Mouse (Mus musculus) midbrain, embryonic 12.5 days (tissue): ENCODE measurements around the gene Fgf2. TPM values are rescaled to one million over a fixed set of nuclear protein-coding genes. Genes with fewer than 3 reads are reported as not detected.

Experiments used
- ATAC-seq: fragments of 200-750 bp; cut with Nextera tagmentation; 2 replicates; pipeline ENCODE4 v1.8.0; 2017; ENCODE audit warnings: low read depth, moderate TSS enrichment, moderate library complexity; ENCODE audit not compliant: low FRiP score
- H3K27ac ChIP-seq: fragments of 300-500 bp; sonication (generic); replicated peaks from 2 replicates; pipeline ENCODE4 v1.5.1; 2016; ENCODE audit warnings: mild to moderate bottlenecking
- H3K27me3 ChIP-seq: fragments of 300-500 bp; sonication (generic); 2 replicates; pipeline ENCODE4 v1.6.1; 2016; ENCODE audit warnings: mild to moderate bottlenecking
- H3K36me3 ChIP-seq: fragments of 300-500 bp; sonication (generic); 2 replicates; pipeline ENCODE4 v1.6.1; 2016
- H3K4me1 ChIP-seq: fragments of 300-500 bp; sonication (generic); 2 replicates; pipeline ENCODE4 v1.6.1; 2016
- H3K4me2 ChIP-seq: fragments of 300-500 bp; sonication (generic); replicated peaks from 2 replicates; pipeline ENCODE4 v1.6.1; 2016; ENCODE audit warnings: mild to moderate bottlenecking, moderate library complexity
- H3K4me3 ChIP-seq: fragments of 300-500 bp; sonication (generic); 2 replicates; pipeline ENCODE4 v1.5.1; 2016; ENCODE audit warnings: mild to moderate bottlenecking
- H3K9ac ChIP-seq: fragments of 300-500 bp; sonication (generic); replicated peaks from 2 replicates; pipeline ENCODE4 v1.6.1; 2016; ENCODE audit warnings: mild to moderate bottlenecking, moderate library complexity
- H3K9me3 ChIP-seq: fragments of 300-500 bp; sonication (generic); 2 replicates; pipeline ENCODE4 v1.6.1; 2016; ENCODE audit warnings: mild to moderate bottlenecking
- WGBS: fragments of 180-500 bp; shearing (Covaris S2); methylation state at CpG from one replicate; pipeline ENCODE4 v1.1.7; 2016; 5-methylcytosine and 5-hydroxymethylcytosine counted together
- polyA plus RNA-seq: library from polyadenylated mRNA; unstranded; fragments of >200 nt; fragmentation: Nextera tagmentation; extraction: Ambion mirVana; gene quantifications from 2 replicates; pipeline ENCODE4 v1.2.1, GENCODE M21; 2016

Fgf2 gene
- polyA plus RNA-seq, 1 experiment from 2014 or later = 1.2 TPM

DNA sequence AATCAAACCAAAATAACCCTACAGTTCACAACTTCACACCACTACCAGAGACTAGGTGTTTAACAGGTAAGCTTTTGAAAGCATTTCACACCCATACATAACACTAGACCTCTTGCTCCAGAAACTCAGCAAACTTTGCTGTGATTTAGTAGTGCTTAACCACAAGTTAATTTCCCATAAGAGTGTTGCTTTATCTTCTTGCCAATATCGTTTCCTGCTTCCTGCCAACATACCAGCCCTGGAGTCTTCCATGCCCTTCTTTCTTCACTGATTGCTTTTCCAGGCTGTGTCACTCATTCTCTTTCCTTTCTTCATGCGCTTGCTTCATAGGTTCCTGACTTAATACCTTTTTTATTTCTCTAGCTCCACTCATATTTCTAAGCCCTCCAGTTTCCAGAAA lies 19.7 kb upstream of the Fgf2 start:
- Histone ChIP-seq H3K9me3 (no peaks in the 10 kb centered on the region), H3K27ac (no peak overlapping the region), H3K36me3 (no peaks in the 10 kb centered on the region), H3K4me3 (no peak overlapping the region), H3K9ac (no peak overlapping the region), H3K27me3 (no peaks in the 10 kb centered on the region), H3K4me2 (no peak overlapping the region), H3K4me1 (no peaks in the 10 kb centered on the region)
- WGBS = 84% methylated on average over 2 of the region's 2 CpGs
- no peak for ATAC-seq

DNA sequence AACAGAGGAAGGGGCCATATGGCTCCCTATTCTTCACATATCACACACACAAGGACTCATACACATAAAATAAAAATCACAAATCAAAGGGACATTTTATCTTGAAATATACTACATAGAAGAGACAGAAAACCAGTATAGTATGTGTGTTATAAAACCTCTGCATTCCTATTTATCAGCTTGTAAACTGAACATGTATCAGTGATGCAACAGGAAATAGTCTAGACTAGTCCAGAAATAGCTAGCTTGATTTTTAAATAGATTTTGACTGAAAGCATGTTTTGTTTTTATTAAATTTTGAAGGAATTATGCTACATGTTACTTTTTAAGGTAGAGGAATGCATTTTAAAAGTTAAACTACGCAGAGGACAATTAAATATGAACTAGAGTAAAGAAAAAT lies 18.2 kb upstream of the Fgf2 start:
- no peak overlapping the region for H3K4me3 ChIP-seq
- WGBS = 88% methylated on average over 1 of the region's 1 CpGs
- ATAC-seq = no peak

DNA sequence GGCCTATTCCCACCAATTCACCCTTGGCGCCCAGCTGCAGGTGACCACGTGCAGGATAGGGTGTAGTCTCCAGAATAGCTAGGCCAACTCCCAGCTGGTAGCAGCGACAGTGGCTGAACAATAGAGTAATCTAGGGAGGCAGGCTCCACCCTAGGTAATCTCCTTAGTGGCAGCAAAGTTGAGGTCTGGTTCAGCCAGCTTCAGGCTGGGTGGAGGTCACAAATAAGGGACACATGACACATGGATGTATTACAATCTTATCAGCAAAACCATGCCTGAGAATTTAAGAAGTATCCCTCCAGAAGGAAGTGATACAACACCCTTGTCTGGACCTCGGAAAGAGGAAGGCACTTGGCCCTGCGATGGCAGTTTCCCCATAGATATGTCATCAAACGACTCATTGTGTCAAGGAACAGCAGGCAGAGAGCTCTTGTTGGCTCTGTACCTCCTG lies 16.1 kb upstream of the Fgf2 start:
- H3K27me3 ChIP-seq = no peaks in the 10 kb centered on the region
- no peak overlapping the region for H3K9ac ChIP-seq
- 64% methylated on average over 6 of the region's 6 CpGs for WGBS
- H3K9me3 ChIP-seq = no peaks in the 10 kb centered on the region
- H3K36me3 ChIP-seq = no peaks in the 10 kb centered on the region
- H3K4me3 ChIP-seq = no peak overlapping the region
- no peak for ATAC-seq
- H3K27ac ChIP-seq = no peak overlapping the region
- no peaks in the 10 kb centered on the region for H3K4me1 ChIP-seq
- no peak overlapping the region for H3K4me2 ChIP-seq

More for the DNA sequence above, 18.2 kb upstream of the Fgf2 start:
- Histone ChIP-seq H3K27ac (no peak overlapping the region), H3K4me2 (no peak overlapping the region), H3K27me3 (no peaks in the 10 kb centered on the region), H3K36me3 (no peaks in the 10 kb centered on the region), H3K9ac (no peak overlapping the region), H3K4me1 (no peaks in the 10 kb centered on the region), H3K9me3 (no peaks in the 10 kb centered on the region)

DNA sequence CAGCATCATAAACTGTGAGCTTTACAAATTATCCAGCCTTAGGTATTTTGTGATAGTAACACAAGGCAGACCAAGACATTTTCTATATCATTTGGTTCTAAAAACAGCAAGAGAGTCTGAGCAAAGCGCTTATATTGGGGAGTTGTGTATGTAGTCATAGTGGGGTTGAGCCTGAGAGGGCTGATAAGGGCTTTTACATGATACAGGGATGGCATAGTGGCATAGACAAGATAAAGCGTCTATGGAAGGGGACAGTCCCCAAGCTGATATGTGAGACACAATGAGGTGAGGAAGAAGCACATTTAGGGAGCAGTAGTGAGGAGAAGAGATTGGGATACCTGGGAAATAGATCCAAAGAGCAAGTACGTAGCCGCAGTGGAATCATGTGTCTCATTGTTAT lies 14.1 kb upstream of the Fgf2 start:
- 89% methylated on average over 4 of the region's 4 CpGs for WGBS

DNA sequence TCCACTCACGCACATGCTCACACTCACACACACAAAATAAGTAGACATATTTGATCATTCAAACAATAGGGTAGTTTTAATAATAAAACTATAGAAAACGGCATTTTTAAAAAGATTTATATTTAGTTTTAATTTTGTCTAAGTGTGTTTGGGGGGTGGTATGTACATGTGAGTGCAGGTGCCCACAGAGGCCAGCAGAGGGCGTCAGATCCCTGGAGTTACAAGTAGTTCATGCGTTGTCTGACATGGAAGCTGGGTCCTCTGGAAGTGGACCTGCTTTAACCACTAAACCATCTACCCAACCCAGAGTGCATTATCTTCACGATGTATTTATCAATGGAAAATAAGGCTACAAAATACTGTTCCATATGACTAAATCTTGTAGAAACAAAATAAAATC lies 7.0 kb upstream of the Fgf2 start:
- no peak overlapping the region for H3K4me2 ChIP-seq
- ATAC-seq = no peak
- no peaks in the 10 kb centered on the region; the same call in 1 of the 2 replicates for H3K27me3 ChIP-seq
- H3K9me3 ChIP-seq = no peaks in the 10 kb centered on the region
- H3K27ac ChIP-seq = no peak overlapping the region
- H3K9ac ChIP-seq = no peak overlapping the region
- no peaks in the 10 kb centered on the region for H3K4me1 ChIP-seq
- WGBS = 64% methylated on average over 5 of the region's 5 CpGs
- H3K36me3 ChIP-seq = no peaks in the 10 kb centered on the region
- no peak overlapping the region for H3K4me3 ChIP-seq

More for the DNA sequence above, 14.1 kb upstream of the Fgf2 start:
- H3K4me1 ChIP-seq = no peaks in the 10 kb centered on the region
- H3K9me3 ChIP-seq = no peaks in the 10 kb centered on the region
- no peak overlapping the region for H3K27ac ChIP-seq
- ATAC-seq = no peak
- no peaks in the 10 kb centered on the region for H3K36me3 ChIP-seq
- no peak overlapping the region for H3K9ac ChIP-seq
- no peak overlapping the region for H3K4me2 ChIP-seq
- no peak overlapping the region for H3K4me3 ChIP-seq
- no peaks in the 10 kb centered on the region for H3K27me3 ChIP-seq

DNA sequence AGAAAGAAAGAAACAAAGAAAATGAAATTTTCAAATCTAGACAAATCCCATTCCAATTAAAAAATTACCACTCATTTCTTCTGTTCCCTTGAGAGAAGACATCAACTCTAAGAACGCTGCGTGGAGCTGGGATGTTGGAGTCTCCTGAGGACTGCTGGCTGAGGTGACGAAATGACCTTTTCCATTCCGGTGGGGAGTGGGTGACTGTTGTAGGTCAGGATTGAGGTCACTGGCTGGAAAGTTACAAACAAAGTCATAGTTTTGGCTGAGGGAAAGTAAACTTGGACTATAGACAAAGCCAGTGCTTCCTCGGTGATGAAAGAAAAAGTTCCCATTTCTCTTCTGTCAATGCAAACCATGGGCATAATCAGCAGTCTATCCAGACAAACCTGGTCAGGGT lies 5.3 kb upstream of the Fgf2 start:
- Histone ChIP-seq H3K4me1 (peaks cover under 1% of the 10 kb centered on the region; the same call in 1 of the 2 replicates), H3K9me3 (no peaks in the 10 kb centered on the region), H3K9ac (no peak overlapping the region), H3K27ac (no peak overlapping the region), H3K4me3 (no peak overlapping the region), H3K27me3 (peaks cover 14% of the 10 kb centered on the region), H3K4me2 (no peak overlapping the region), H3K36me3 (no peaks in the 10 kb centered on the region)
- WGBS = 80% methylated on average over 5 of the region's 5 CpGs
- ATAC-seq = no peak

DNA sequence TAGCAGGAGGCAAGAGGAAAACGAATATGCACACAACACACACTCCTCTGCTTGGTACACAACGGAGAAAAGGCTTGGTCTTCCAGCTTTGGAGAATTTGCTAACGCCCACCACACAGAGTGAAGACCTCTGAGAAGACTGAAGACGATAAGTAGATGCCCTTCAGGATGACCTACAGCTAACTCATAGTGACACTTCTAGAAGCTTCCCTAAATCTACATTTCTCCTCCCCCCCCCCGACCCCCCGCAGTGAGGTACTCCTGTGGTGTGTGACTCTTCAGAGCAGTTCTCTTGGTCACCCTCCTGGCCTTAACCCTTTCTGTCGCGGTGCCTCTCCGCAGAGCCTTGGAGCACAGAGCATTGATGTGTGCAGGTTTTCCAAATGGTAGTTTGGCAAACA lies 475 bp upstream of the Fgf2 start:
- Histone ChIP-seq H3K9ac (no peak overlapping the region), H3K36me3 (no peaks in the 10 kb centered on the region), H3K4me3 (no peak overlapping the region), H3K27me3 (peaks cover 35% of the 10 kb centered on the region), H3K4me1 (peaks cover 9% of the 10 kb centered on the region), H3K4me2 (peak overlapping the region; percentile 100), H3K9me3 (no peaks in the 10 kb centered on the region), H3K27ac (no peak overlapping the region)
- 0 out of 2 replicates have a peak, but pooled peaks have one; percentile 46 for ATAC-seq
- WGBS = 33% methylated on average over 9 of the region's 9 CpGs

DNA sequence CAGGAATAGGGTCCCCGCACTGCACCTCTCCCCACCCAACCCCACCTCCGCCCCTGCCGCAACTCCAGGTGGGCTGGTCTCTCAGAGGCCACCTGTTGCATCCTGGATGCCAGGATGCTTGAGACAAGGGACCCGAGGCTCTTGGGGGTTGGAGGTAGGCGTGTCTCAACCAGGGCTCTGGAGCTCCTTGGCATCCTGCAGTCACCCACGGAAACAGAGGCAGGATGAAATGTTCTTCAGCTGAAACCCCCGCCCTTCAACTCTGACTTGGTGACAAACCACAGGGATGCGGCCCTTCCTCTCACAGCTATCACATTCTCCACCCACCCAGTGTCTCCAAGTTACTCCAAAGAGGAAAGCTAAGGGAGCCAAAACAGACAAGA lies 1.0 kb downstream of the Fgf2 start:
- no peaks in the 10 kb centered on the region for H3K9me3 ChIP-seq
- H3K27me3 ChIP-seq = peaks cover 35% of the 10 kb centered on the region
- ATAC-seq = no peak
- H3K4me1 ChIP-seq = peaks cover 9% of the 10 kb centered on the region
- 15% methylated on average over 8 of the region's 8 CpGs for WGBS
- no peaks in the 10 kb centered on the region for H3K36me3 ChIP-seq
- no peak overlapping the region for H3K27ac ChIP-seq
- peak overlapping the region; percentile 100 for H3K4me2 ChIP-seq
- H3K9ac ChIP-seq = peak overlapping the region; percentile 72
- peak overlapping the region; percentile 74 for H3K4me3 ChIP-seq

DNA sequence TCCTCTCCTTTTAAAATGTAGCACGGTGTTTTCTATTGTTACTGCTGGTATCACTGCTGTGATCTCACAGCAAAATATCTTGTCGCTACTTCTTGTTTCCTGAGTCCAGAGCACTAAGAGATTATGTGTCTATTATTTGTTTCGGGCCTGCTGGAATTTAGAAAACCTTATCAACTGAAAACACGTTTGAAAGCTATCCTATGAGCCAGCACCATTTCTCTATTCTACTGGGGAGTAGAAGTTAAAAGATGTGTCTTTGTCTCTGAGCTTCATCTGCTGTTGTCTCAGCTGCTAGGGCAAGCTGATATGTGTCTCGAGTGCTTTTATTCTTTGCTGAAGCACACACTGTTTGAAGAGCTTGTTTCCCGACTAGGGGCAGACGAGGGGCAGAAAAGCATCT lies 2.2 kb downstream of the Fgf2 start:
- ATAC-seq = no peak
- Histone ChIP-seq H3K36me3 (no peaks in the 10 kb centered on the region), H3K4me2 (no peak overlapping the region), H3K9me3 (no peaks in the 10 kb centered on the region), H3K4me3 (no peak overlapping the region), H3K4me1 (peaks cover 9% of the 10 kb centered on the region), H3K9ac (no peak overlapping the region), H3K27me3 (peaks cover 35% of the 10 kb centered on the region), H3K27ac (no peak overlapping the region)
- 52% methylated on average over 7 of the region's 7 CpGs for WGBS

DNA sequence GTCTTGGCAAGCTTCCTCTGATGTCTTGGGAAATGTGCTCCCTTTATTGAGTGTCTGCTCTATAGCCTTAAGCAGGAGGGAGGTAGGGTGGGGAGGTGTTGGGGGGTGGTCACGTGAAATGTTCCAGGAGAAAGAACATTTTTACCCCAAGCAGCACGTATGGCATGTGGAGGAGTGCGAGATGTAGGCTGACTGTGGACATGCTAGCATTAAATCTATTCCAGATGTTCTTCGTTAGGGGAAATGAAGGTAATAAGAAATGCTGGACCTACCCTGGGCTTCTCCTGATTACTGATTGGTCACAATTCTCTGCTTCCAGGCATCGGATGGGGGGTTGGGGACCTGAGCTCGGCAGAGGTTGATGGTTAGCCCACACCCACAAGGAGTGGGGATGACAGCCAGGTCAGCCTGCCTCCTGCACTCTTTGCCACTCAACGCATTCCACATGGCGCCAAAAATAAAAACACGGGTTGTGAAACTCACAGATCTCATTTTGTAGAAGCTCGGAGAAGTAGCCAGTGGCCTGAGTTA lies 5.9 kb downstream of the Fgf2 start:
- no peak overlapping the region for H3K9ac ChIP-seq
- H3K27ac ChIP-seq = no peak overlapping the region
- WGBS = 82% methylated on average over 10 of the region's 10 CpGs
- peaks cover under 1% of the 10 kb centered on the region; the same call in 1 of the 2 replicates for H3K4me1 ChIP-seq
- ATAC-seq = no peak
- H3K9me3 ChIP-seq = no peaks in the 10 kb centered on the region
- H3K36me3 ChIP-seq = no peaks in the 10 kb centered on the region
- H3K4me2 ChIP-seq = no peak overlapping the region
- no peak overlapping the region for H3K4me3 ChIP-seq
- peaks cover 9% of the 10 kb centered on the region for H3K27me3 ChIP-seq

DNA sequence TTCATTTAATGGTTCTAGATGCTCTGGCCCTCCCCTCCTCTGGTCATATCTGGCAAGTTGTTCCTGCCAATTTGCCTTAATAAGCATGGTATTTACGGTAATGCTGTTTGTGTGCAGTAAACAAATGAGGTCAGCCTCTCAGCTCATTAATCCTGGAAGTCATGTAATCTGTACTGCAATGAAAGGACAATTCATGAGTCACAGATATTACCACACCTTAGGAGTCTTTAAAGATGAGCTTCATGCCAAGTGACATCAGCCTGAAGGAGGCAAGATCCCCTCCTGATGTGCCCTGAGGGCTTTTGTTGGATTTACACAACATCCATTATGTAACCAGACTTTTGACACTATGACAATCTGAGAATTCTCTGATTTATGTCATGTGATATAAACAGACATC lies 6.6 kb downstream of the Fgf2 start:
- ATAC-seq = no peak
- Histone ChIP-seq H3K27me3 (peaks cover 2% of the 10 kb centered on the region), H3K9ac (no peak overlapping the region), H3K4me1 (no peaks in the 10 kb centered on the region), H3K27ac (no peak overlapping the region), H3K4me3 (no peak overlapping the region), H3K4me2 (no peak overlapping the region), H3K36me3 (no peaks in the 10 kb centered on the region), H3K9me3 (no peaks in the 10 kb centered on the region)
- 94% methylated on average over 1 of the region's 1 CpGs for WGBS

DNA sequence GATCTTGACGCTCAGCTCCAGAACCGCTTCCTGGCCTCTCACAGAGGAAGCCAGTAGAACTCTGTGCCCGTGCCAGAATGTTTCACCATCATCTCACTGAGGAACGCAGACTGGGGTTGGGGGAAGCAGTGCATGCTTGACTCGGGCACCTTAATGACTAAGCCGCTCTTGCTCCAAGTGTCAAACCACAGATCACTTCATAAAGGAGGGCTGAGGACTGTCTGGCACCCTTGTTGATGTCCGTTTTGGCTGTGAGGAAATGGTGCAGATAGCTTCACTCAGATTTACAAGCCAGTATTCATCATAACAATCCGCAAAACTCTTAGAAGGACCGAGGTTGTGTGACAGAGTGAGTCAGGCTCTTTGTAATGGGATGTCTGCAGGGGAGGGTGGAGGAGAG lies 12.6 kb downstream of the Fgf2 start:
- Histone ChIP-seq H3K9ac (no peak overlapping the region), H3K4me3 (no peak overlapping the region), H3K36me3 (no peaks in the 10 kb centered on the region), H3K4me1 (no peaks in the 10 kb centered on the region), H3K27me3 (no peaks in the 10 kb centered on the region), H3K4me2 (no peak overlapping the region), H3K27ac (no peak overlapping the region), H3K9me3 (no peaks in the 10 kb centered on the region)
- no peak for ATAC-seq
- 89% methylated on average over 9 of the region's 9 CpGs for WGBS

DNA sequence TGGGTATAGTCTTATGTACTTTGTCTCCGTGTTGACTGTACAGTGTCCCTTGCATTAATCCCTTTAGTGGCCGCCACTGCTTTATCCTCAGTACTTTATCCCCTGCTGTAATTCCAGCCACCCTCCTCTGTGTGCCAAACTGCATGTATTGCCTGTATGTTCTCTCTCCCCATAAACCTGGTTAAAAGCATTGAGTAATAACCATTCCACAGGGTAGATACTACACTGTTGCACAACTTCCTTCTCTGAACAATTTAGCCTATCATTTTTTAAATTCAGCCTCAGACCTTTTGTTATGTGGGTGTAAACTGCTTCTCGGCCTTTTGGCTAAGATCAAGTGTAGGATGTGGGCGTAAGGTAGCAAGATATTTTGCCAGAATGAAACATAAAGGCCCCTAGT lies 17.0 kb downstream of the Fgf2 start:
- Histone ChIP-seq H3K9me3 (no peaks in the 10 kb centered on the region), H3K4me1 (no peaks in the 10 kb centered on the region), H3K4me2 (no peak overlapping the region), H3K27ac (no peak overlapping the region), H3K36me3 (no peaks in the 10 kb centered on the region), H3K9ac (no peak overlapping the region), H3K4me3 (no peak overlapping the region), H3K27me3 (no peaks in the 10 kb centered on the region)
- ATAC-seq = no peak
- 82% methylated on average over 4 of the region's 4 CpGs for WGBS
